Mouse (Mus musculus) heart, embryonic 16.5 days (tissue): ENCODE results near the gene Guca2b. TPM values are rescaled to one million over a fixed set of nuclear protein-coding genes. Genes with fewer than 3 reads are reported as not detected.
A peak's percentile ranks its signal among the peaks of the same experiment; 100 is the strongest.
"Not testable (repeated sequence)": the region's sequence is repeated elsewhere in the genome, so short reads cannot be mapped to it uniquely, and the experiment has no call there.

Experiments
- ATAC-seq: fragments of 200-750 bp; cut with Nextera tagmentation; replicated peaks from 2 replicates; pipeline ENCODE4 v1.8.0; 2017; ENCODE audit warnings: moderate number of reproducible peaks; ENCODE audit not compliant: insufficient read depth, low FRiP score; ENCODE audit errors: extremely low read depth
- H3K27ac ChIP-seq: fragments of 300-500 bp; sonication (generic); 2 replicates; pipeline ENCODE4 v1.5.1; 2014; ENCODE audit warnings: mild to moderate bottlenecking, low read length, control low read depth, moderate library complexity
- H3K27me3 ChIP-seq: fragments of 300-500 bp; sonication (generic); 2 replicates; pipeline ENCODE4 v1.6.1; 2014; ENCODE audit warnings: low read length, mixed read lengths; ENCODE audit not compliant: control insufficient read depth, insufficient read depth
- H3K36me3 ChIP-seq: fragments of 300-500 bp; sonication (generic); 2 replicates; pipeline ENCODE4 v1.6.1; 2014; ENCODE audit not compliant: control insufficient read depth, insufficient read depth
- H3K4me1 ChIP-seq: fragments of 300-500 bp; sonication (generic); 2 replicates; pipeline ENCODE4 v1.6.1; 2014; ENCODE audit warnings: low read length, mixed read lengths; ENCODE audit not compliant: control insufficient read depth, insufficient read depth
- H3K4me2 ChIP-seq: fragments of 300-500 bp; sonication (generic); 2 replicates; pipeline ENCODE4 v1.6.1; 2014; ENCODE audit warnings: low read depth, mild to moderate bottlenecking, control low read depth, low read length
- H3K4me3 ChIP-seq: fragments of 300-500 bp; sonication (generic); 2 replicates; pipeline ENCODE4 v1.5.1; 2014; ENCODE audit warnings: mild to moderate bottlenecking, control low read depth, low read length
- H3K9ac ChIP-seq: fragments of 300-500 bp; sonication (generic); 2 replicates; pipeline ENCODE4 v1.6.1; 2014; ENCODE audit warnings: low read length, control low read depth
- H3K9me3 ChIP-seq: fragments of 300-500 bp; sonication (generic); replicated peaks from 2 replicates; pipeline ENCODE4 v1.6.1; 2016; ENCODE audit warnings: low read length; ENCODE audit not compliant: control insufficient read depth
- WGBS: fragments of 180-500 bp; shearing (Covaris S2); extraction: QIAGEN DNeasy Blood & Tissue Kit; methylation state at CpG from one replicate; pipeline ENCODE4 v1.1.7; 2014; 5-methylcytosine and 5-hydroxymethylcytosine counted together
- polyA plus RNA-seq: library from polyadenylated mRNA; unstranded; fragments of >200 nt; fragmentation: Nextera tagmentation; extraction: Ambion mirVana; gene quantifications from 2 replicates; pipeline ENCODE4 v1.2.1, GENCODE M21; 2015

The Guca2b gene
- polyA plus RNA-seq, 1 experiment from 2014 or later: 2.4 TPM

- not testable (repeated sequence) for H3K27ac ChIP-seq, H3K4me3 ChIP-seq, H3K27me3 ChIP-seq, H3K9ac ChIP-seq, H3K9me3 ChIP-seq, ATAC-seq, H3K4me2 ChIP-seq
- H3K4me1 ChIP-seq: peaks cover 40% of the 10 kb centered on the region
- peaks cover 24% of the 10 kb centered on the region for H3K36me3 ChIP-seq
- 65% methylated on average over 4 of the region's 4 CpGs for WGBS
Measured at GRCm38 (mm10) chr4:119628363-119628762, 30.4 kb downstream of the Guca2b start.

GRCm38 (mm10) chr4:119627317-119627716 is 31.4 kb downstream of the Guca2b start:
- Histone ChIP-seq H3K27ac (peak overlapping the region; percentile 64), H3K36me3 (peaks cover 27% of the 10 kb centered on the region), H3K4me2 (no peak overlapping the region), H3K27me3 (no peaks in the 10 kb centered on the region), H3K4me3 (no peak overlapping the region), H3K9me3 (no peaks in the 10 kb centered on the region), H3K4me1 (peaks cover 30% of the 10 kb centered on the region), H3K9ac (no peak overlapping the region)
- 42% methylated on average over 4 of the region's 4 CpGs for WGBS
- ATAC-seq: 0 out of 2 replicates have a peak, but pooled peaks have one; percentile 54

GRCm38 (mm10) chr4:119626876-119627275 is 31.9 kb downstream of the Guca2b start:
- H3K4me3 ChIP-seq: no peak overlapping the region
- peak overlapping the region; percentile 64 for H3K27ac ChIP-seq
- ATAC-seq: no peak
- H3K4me2 ChIP-seq: no peak overlapping the region
- 47% methylated on average over 3 of the region's 3 CpGs for WGBS
- no peaks in the 10 kb centered on the region for H3K9me3 ChIP-seq
- H3K36me3 ChIP-seq: peaks cover 27% of the 10 kb centered on the region
- peaks cover 27% of the 10 kb centered on the region for H3K4me1 ChIP-seq
- no peak overlapping the region for H3K9ac ChIP-seq
- H3K27me3 ChIP-seq: no peaks in the 10 kb centered on the region

- no peak for ATAC-seq
- peaks cover 27% of the 10 kb centered on the region for H3K36me3 ChIP-seq
- WGBS: 46% methylated on average over 7 of the region's 7 CpGs
Measured at GRCm38 (mm10) chr4:119626081-119626645, 32.6 kb downstream of the Guca2b start.

GRCm38 (mm10) chr4:119614724-119615123 is 44.0 kb downstream of the Guca2b start:
- H3K36me3 ChIP-seq: peaks cover 4% of the 10 kb centered on the region
- WGBS: 37% methylated on average over 4 of the region's 4 CpGs
- no peaks in the 10 kb centered on the region for H3K9me3 ChIP-seq
- no peak overlapping the region for H3K4me2 ChIP-seq
- H3K9ac ChIP-seq: no peak overlapping the region
- H3K4me3 ChIP-seq: no peak overlapping the region
- peaks cover 9% of the 10 kb centered on the region; the same call in 1 of the 2 replicates for H3K4me1 ChIP-seq
- no peak overlapping the region; the same call in 1 of the 2 replicates for H3K27ac ChIP-seq
- no peak for ATAC-seq
- H3K27me3 ChIP-seq: no peaks in the 10 kb centered on the region

More at GRCm38 (mm10) chr4:119626081-119626645, 32.6 kb downstream of the Guca2b start:
- Histone ChIP-seq H3K9me3 (no peaks in the 10 kb centered on the region), H3K4me3 (no peak overlapping the region), H3K4me1 (peaks cover 20% of the 10 kb centered on the region), H3K4me2 (no peak overlapping the region), H3K27ac (peak overlapping the region; percentile 58), H3K9ac (0 out of 2 replicates have a peak overlapping the region, but pooled peaks have one; percentile 12), H3K27me3 (no peaks in the 10 kb centered on the region)

- Histone ChIP-seq H3K4me3 (no peak overlapping the region), H3K36me3 (peaks cover 4% of the 10 kb centered on the region; the same call in 1 of the 2 replicates), H3K9ac (no peak overlapping the region), H3K4me1 (peaks cover 13% of the 10 kb centered on the region), H3K27ac (peak overlapping the region; percentile 46; the same call in 1 of the 2 replicates), H3K4me2 (no peak overlapping the region), H3K9me3 (no peaks in the 10 kb centered on the region), H3K27me3 (no peaks in the 10 kb centered on the region)
- 60% methylated on average over 1 of the region's 1 CpGs for WGBS
- ATAC-seq: no peak
Measured at GRCm38 (mm10) chr4:119614078-119614477, 44.7 kb downstream of the Guca2b start.

- Histone ChIP-seq H3K4me1 (peaks cover 11% of the 10 kb centered on the region), H3K9ac (no peak overlapping the region), H3K27me3 (no peaks in the 10 kb centered on the region), H3K27ac (no peak overlapping the region), H3K36me3 (peaks cover 10% of the 10 kb centered on the region), H3K9me3 (no peaks in the 10 kb centered on the region), H3K4me3 (no peak overlapping the region), H3K4me2 (no peak overlapping the region)
- ATAC-seq: no peak
- 17% methylated on average over 1 of the region's 1 CpGs for WGBS
Measured at GRCm38 (mm10) chr4:119609488-119609887, 49.3 kb downstream of the Guca2b start.

Other genes with a start within 250 kb of the Guca2b start
- 3.8 and 4.0 TPM in 2 replicates for gene Ccdc30, start 243.4 kb downstream of the Guca2b start, polyA plus RNA-seq
- gene Ppcs, start 236.5 kb downstream of the Guca2b start, polyA plus RNA-seq: 30.3 and 32.6 TPM in 2 replicates
- 0.28 and 0.42 TPM in 2 replicates for gene Zmynd12, start 236.1 kb downstream of the Guca2b start, polyA plus RNA-seq
- gene Rimkla, start 166.3 kb downstream of the Guca2b start, polyA plus RNA-seq: 4.5 and 4.6 TPM in 2 replicates
- 20.2 and 21.5 TPM in 2 replicates for gene Foxj3, start 122.0 kb downstream of the Guca2b start, polyA plus RNA-seq
- 3.1 and 5.6 TPM in 2 replicates for gene Frg2f1, start 119.4 kb downstream of the Guca2b start, polyA plus RNA-seq
- 1.5 TPM in 1 of 2 replicates, not detected in the other for gene Guca2a, start 21.2 kb downstream of the Guca2b start, polyA plus RNA-seq
- gene Hivep3, start 74.8 kb upstream of the Guca2b start, polyA plus RNA-seq: 6.1 and 9.4 TPM in 2 replicates